Mouse (Mus musculus): ENCODE data around the gene Il1a. TPM values are rescaled to one million over a fixed set of nuclear protein-coding genes. Genes with fewer than 3 reads are reported as not detected.

Il1a gene
- polyA plus RNA-seq (2012; ENCODE audit: low replicate concordance): 0.09 and 0.34 TPM in 2 replicates

GRCm38 (mm10) chr2:129309836-129310235 lies at the start of gene Il1a:
Gene Il1a (minus strand): TSS chr2:129309972.

GRCm38 (mm10) chr2:129296671-129297588 lies 12.8 kb downstream of the Il1a start, which contains the start of gene Ckap2l:
Gene Ckap2l (minus strand): TSS chr2:129297212.

Other genes starting within 250 kb of the Il1a start
- 1.7 and 2.0 TPM in 2 replicates for gene Ttl, start 244.0 kb downstream of the Il1a start, polyA plus RNA-seq (2012; ENCODE audit: low replicate concordance)
- gene Polr1b, start 209.0 kb downstream of the Il1a start, polyA plus RNA-seq (2012; ENCODE audit: low replicate concordance): 6.7 and 10.6 TPM in 2 replicates
- gene Chchd5, start 180.3 kb downstream of the Il1a start, polyA plus RNA-seq (2012; ENCODE audit: low replicate concordance): 2.3 and 17.5 TPM in 2 replicates
- gene Slc20a1, start 111.2 kb downstream of the Il1a start, polyA plus RNA-seq (2012; ENCODE audit: low replicate concordance): 32.1 and 36.1 TPM in 2 replicates
- 7.2 and 10.9 TPM in 2 replicates for gene Ckap2l, start 12.8 kb downstream of the Il1a start, polyA plus RNA-seq (2012; ENCODE audit: low replicate concordance)
- gene Il1b, start 61.2 kb upstream of the Il1a start, polyA plus RNA-seq (2012; ENCODE audit: low replicate concordance): 6.3 and 12.8 TPM in 2 replicates
- gene F830045P16Rik, start 226.6 kb upstream of the Il1a start, polyA plus RNA-seq (2012; ENCODE audit: low replicate concordance): not detected in 2 replicates